Mouse (Mus musculus) urinary bladder, postnatal 14 days (tissue): ENCODE results near the gene 6330409D20Rik.

Source experiments
- DNase-seq: peaks from one replicate; pipeline ENCODE4 v3.0.0; 2021; ENCODE audit warnings: low spot score

The 6330409D20Rik gene

DNA sequence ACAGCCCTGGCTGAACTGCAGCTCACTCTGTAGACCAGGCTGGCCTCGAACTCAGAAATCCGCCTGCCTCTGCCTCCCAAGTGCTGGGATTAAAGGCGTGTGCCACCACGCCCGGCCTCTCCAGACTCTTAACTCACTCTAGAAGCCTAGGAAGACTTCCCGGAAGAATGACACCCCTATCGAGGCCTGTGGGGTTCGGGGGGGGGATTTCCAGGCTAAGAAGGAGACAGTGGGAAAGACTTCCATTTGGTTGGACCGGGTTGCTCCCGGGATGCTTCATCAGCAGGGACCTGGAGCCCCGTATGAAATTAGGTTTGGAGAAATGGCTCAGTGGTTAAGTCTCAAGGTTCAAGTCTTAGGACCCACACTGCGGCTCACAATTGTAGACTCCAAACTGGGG, 46.1 kb downstream of the 6330409D20Rik start:
- no peak for DNase-seq

DNA sequence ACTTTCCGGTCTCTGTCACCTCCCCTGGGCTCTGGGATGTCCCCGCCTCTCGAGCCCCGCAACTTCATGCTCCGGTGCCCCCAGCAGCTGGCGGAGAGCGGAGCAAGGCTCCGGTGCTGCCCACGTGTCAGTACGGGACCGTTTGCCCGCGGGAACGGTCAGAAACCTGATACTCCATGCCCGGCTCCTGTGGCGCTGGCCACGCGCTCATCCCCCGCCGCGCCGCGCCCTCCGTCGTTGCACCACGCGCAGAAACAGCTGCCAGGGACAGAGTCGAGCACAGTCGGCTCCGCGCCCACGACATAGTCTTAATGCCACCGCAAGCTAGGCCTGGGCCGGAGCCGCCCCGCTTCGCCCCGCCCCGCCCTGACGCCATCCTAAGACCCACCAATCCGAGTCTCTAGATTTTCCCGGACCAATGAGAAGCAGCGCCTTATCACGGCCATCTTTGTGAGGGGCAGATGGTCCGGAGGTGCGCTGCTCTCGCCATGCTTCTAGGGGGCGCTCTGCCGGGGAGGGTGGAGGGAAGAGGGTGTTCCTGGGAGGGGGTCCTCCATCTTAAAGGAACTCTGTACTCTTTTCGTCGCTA, 46.9 kb downstream of the 6330409D20Rik start:
- DNase-seq = peak; percentile 96

DNA sequence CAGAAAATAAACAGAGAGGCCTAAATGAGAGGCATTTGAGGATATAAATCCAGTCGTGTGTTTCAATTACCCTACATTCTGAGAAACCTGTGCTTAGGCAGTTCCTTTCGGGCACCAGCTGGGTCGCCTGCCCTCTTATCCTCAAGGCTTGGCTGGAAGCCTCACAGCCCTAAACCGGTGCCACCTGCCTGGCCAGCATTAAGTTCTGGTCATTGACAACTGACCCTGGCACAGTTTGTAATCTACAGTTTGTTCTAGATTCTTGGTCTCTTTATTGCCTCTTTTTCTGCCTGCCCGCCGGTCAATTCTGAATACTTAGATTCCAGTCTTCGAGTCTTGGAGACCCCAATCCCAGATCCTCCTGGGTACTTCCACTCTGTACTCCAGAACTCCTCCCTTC, 47.5 kb downstream of the 6330409D20Rik start:
- DNase-seq = peak; percentile 59

DNA sequence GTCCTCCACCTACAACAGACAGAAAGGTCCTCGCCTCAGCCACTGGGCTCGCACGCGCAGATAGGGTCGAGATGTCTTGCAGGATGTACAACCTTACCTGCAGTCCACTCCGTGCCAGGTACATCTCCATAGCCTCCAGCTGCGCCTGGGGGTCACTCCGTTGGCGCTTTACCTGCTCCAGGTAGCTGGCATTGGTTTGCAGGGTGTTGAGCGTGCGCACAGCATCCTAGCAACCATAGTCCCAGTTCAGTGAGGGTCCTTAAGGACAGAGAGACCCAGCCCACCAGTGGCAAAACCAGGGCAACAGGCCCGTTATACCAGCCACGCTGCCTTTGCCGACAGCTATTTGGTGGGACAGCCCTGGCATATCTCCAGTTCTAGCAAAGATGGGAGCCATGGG, 48.3 kb downstream of the 6330409D20Rik start:
- no peak for DNase-seq

DNA sequence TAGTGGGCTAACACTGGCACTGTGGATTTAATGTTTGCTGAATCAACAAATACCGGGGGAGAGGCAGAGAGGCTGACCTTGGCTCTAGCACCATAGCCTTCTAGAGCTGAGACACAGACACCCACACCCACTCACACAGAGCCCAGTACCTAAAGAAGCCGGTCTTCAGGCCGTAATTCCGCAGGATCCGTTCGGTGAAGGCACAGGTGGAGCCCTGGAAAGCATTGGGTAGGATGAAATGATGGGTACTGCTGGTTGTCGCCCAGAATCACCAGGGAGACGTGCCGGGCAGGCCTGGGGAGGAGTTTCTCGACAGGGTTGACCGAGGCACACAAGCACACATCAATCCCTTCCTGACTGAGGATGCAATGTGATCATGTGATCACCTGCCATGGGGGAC, 49.8 kb downstream of the 6330409D20Rik start:
- no peak for DNase-seq

DNA sequence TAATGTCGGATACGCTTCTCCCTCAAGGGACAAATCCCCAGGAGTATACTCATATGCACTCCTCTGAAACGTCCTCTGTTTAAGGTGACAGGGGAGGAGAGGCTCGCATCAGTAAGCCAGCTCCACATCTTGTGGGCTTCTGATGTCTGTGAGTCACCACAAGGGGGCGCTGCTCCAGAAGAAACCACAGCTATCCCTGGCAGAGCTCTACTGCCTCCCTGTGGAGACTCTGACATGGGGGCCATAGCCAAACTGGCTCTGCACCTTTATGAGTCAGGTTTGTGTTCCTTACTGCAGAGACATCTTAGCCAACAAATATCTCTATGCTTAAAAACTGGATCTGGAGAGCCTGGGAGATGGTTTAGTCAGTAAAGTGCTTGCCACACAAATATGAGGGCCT, 51.4 kb downstream of the 6330409D20Rik start:
- DNase-seq = peak; percentile 93

DNA sequence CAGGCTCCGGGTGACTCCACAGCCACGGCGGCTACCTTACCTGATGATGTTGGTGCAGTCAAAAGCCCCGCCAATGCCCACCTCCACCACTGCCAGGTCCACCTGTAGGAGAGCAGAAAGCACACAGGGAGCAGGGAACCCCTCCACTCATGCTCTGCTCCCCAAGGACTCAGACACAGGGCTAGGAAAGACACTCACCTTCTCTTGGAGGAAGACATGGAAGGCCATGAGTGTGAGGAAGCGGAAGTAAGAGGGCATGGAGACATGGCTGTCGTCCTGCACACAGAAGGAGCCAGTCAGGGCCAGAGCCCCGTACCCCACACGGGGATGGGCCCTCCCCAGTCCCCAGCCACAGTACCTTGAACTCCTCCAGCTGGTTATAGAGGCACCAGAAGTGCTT, 53.3 kb downstream of the 6330409D20Rik start:
- no peak for DNase-seq

DNA sequence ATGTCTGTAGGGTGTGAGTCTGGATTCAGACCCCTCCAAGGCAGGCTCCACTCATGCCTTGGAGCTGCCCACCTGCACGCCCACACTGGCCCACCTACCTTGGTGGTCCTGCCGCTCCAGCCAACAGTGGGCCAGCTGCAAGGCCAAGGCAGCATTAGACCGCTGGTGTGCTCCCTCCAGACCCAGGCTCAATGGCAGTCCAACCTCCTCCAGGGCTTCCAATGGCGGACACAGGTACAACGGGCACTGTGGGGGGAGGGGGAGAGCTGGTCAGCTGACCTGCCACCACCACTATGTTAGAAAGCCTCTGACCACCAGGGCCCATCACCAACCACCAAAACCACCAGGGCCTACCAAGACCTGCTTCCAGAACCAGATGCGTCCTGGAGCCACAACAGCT, 54.2 kb downstream of the 6330409D20Rik start:
- no peak for DNase-seq

DNA sequence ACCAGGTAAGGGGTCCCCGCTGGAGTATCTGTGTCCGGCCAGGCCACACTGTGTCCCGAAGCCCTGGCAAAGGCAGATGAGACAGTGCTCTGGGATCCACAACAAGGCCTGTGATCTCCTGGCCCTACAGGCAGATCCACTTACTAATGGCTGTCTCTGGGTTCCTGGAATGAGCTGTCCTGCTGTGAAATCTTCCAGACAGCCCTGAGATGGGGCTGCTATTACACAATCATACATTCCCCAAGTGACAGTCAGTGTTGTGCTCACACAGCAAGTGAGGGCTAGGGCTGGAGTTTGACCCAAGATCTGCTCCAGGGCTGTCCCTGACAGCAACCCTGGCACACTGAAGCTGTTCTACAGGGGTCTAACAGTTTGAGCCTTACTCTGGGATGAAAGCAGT, 55.0 kb downstream of the 6330409D20Rik start:
- no peak for DNase-seq

DNA sequence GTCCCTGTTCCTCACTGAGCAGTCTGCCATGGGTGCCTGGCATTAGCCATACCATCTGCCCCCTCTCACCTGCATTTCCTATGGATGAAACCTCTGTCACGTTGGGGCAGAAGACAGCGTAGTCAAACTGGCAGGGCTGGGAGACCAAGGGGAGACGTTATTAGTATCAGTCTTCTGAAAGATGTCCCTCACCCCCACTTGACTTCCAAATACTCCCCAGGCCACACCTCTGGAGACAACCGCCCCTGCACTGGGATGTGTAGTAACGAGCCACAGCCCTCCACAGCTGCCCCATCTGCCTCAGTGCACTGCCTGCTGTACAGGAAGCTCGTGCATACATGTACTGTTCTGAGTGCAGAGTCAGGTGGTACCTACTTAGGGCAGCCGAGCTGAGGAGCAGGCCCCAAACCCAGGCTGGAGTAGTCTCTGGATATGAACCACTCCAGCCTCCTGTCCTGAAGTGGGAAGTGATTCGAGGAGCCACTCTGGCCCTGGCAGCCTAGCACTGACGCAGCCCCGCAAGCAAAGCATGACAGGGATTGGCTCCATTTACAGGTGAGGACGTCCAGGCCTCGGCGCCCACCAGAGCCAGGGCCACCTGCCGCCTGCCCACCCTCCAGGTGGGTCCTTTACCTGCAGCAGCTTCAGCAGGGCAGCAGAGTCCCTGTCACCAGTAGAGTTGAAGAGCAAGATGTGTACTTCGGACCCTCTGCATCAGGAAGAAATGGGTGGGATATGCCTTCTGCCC, 56.0 kb downstream of the 6330409D20Rik start:
- DNase-seq = no peak

DNA sequence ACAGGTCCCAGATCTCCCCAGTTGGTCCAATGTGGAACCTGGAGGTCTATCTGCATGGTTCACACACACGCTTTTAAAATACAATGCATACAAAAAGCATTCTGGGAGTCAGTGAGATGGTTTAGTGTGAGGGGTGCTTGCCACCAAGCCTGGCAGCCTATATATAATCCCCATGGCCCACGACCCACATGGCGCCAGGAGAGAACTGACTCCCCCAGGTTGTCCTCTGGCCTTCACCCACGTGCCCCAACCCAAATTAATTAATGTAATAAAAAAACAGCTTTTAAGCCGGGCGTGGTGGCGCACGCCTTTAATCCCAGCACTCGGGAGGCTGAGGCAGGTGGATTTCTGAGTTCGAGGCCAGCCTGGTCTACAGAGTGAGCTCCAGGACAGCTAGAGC, 57.1 kb downstream of the 6330409D20Rik start:
- no peak for DNase-seq

DNA sequence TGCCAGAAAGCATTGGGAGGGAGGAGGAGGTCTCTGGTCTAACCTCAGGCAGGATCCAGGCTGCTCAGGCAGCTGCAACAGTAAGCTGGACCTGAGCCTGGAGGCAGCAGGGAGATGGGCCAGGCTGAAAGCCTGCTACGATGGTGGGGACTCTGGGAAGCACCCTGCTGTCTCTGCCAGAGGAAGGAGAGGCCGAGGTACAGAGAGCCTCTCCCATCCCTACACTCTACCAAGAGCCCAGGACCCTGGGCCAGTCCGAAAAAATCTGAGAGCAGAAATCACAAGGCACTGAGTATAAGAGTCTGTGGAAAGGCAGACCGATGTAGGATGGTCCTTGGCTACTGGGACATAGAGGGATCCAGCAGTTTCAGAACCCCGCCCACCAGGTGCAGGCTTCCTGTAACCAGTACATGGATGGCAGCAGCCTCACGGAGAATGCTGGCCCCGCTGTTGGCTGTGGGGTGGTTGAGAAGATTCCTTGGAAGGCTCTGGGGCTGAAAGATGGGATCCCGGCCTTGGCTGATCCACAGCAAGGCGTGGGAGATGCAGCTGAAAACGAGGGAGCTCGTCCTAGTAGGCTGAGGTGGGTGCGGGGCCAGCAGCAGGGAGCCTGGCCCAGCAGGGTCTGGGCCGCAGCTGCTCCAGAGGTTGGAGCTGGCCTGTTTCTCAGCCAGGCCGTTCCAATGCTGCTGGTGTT, 57.9 kb downstream of the 6330409D20Rik start:
- DNase-seq = no peak
